Mouse (Mus musculus): ENCODE measurements at regions not wholly inside any gene's neighbourhood (a gene's known extent, or its start where the extent isn't known, plus 50 kb on each side); places are given as distances from the start of the nearest gene placed in this dataset.

DNA sequence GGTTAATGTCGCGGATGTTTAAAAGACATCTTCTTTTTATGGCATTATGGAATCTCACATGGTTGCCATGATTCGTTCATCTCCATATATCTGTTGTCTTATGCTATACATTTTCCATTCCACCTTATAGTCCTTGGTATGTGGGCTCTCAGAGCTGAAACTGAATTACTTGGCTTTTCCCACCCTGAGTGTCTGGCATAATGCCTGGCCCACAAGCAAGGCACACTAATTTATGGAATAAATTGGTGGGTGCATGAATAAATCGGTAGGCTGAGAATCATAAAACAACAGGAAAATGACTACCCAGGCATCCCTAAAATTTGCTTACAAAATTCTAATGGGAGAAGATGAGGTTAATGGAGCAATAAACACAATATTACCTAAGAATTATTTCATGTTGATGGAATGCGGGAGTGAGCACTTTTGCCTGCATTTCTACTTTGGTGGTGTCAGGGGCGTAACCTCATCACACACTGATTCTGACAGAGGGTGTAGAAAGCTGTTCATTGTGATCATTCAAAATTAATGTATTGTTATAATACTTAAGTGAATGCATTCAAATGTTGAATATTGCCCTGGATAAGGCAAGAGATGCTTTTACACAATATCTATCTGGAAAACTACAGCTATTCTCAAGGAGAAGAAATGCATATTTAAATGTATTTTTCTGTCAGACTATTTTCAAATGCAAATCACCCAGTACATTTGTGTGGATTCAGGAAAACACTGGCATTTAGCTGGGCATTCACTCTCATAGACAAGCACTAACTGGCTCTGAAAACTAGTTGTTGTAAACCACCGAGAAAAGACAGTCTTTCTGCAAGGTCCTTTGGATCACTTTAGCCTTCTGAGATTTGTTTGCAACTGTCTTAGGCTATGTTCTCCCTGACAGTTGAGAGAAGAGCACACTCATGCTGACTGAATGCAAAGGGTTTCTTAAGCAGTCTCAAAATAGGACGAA is 190.1 kb downstream of the Pcdh18 start:
- no peak overlapping the region for H3K27ac ChIP-seq (ENCODE audit: low read depth, low read length)
- no peaks in the 10 kb centered on the region for H3K27me3 ChIP-seq (ENCODE audit: control insufficient read depth, insufficient read depth, low read length)
- H3K4me2 ChIP-seq (ENCODE audit: low read depth, low read length) = no peak overlapping the region
- H3K4me3 ChIP-seq (ENCODE audit: low read depth, low read length) = no peak overlapping the region
- H3K36me3 ChIP-seq (ENCODE audit: control insufficient read depth, insufficient read depth, low read length) = no peaks in the 10 kb centered on the region
- no peak overlapping the region for H3K9ac ChIP-seq (replicated peaks; ENCODE audit: low read depth, low read length)
- WGBS = 70% methylated on average over 8 of the region's 8 CpGs
- H3K9me3 ChIP-seq (ENCODE audit: control insufficient read depth, low read length) = no peaks in the 10 kb centered on the region
- no peak for ATAC-seq (ENCODE audit: low read depth)
- no peaks in the 10 kb centered on the region for H3K4me1 ChIP-seq (ENCODE audit: control insufficient read depth, insufficient read depth, low read length)

DNA sequence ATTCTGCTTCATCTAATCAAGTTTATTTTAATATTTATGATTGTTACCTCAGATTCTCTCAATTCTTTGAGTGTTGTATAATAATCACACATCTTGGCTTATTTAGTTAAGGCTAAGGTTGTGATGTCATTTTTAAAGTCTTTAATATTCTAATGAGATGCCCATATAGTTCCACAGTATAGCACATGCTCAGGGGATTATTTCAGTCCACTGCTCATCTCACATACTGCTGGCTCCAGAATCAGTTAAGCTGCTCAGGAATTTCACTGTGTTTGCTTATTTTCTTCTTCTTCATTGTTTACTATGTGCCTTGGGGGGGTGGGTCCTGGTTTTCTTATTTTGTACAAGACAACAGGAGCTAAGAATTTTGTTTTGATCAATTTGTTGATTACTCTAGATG is 229.5 kb downstream of the Pcdh18 start:
- Histone ChIP-seq H3K9me3 (ENCODE audit: control insufficient read depth, low read length) (no peaks in the 10 kb centered on the region), H3K4me2 (ENCODE audit: low read depth, low read length) (no peak overlapping the region), H3K27me3 (ENCODE audit: control insufficient read depth, insufficient read depth, low read length) (no peaks in the 10 kb centered on the region), H3K4me3 (ENCODE audit: low read depth, low read length) (no peak overlapping the region), H3K27ac (ENCODE audit: low read depth, low read length) (no peak overlapping the region), H3K4me1 (ENCODE audit: control insufficient read depth, insufficient read depth, low read length) (no peaks in the 10 kb centered on the region), H3K36me3 (ENCODE audit: control insufficient read depth, insufficient read depth, low read length) (no peaks in the 10 kb centered on the region), H3K9ac (replicated peaks; ENCODE audit: low read depth, low read length) (no peak overlapping the region)
- no peak for ATAC-seq (ENCODE audit: low read depth)

DNA sequence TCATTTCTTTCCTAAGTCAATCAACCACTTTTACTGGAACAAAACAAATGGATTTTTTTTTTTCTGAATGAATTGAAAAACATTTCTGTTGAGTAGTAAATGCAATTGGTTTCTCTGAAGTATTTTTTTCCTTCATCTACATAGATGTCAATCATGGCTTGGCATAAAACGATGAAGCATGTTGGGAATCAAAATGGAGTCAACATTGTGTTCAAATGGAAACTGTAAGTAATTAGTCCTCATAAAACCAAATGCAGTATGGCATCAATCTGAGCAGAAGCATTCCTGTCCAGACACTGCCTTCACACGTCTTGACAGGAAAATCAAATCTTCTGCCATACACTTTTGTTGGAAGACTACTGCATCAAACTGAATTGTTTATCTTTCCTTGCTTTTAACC is 237.0 kb downstream of the Pcdh18 start:
- Histone ChIP-seq H3K4me1 (ENCODE audit: control insufficient read depth, insufficient read depth, low read length) (no peaks in the 10 kb centered on the region), H3K4me3 (ENCODE audit: low read depth, low read length) (no peak overlapping the region), H3K9ac (replicated peaks; ENCODE audit: low read depth, low read length) (no peak overlapping the region), H3K27me3 (ENCODE audit: control insufficient read depth, insufficient read depth, low read length) (no peaks in the 10 kb centered on the region), H3K36me3 (ENCODE audit: control insufficient read depth, insufficient read depth, low read length) (no peaks in the 10 kb centered on the region), H3K9me3 (ENCODE audit: control insufficient read depth, low read length) (no peaks in the 10 kb centered on the region), H3K27ac (ENCODE audit: low read depth, low read length) (no peak overlapping the region), H3K4me2 (ENCODE audit: low read depth, low read length) (no peak overlapping the region)
- ATAC-seq (ENCODE audit: low read depth) = no peak
- WGBS = 76% methylated on average over 2 of the region's 2 CpGs

DNA sequence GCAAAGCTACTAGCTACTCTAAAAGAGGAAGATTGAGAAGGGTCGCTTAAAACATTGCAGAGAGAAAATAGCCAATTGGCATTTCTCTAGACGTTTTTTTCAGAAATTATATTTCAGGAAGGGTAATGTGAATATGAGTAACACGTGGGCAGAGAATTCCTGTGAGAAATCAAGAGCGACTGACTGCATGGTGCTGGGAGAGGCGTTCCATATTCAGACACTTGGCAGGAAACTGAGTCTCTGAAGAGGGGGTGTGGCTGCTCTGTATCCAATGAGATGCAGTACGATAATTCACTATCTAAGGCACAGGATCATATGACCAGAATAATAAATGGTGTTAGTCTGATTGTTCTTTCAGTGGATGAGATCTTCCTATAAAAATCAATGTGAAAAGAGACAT is 252.5 kb downstream of the Pcdh18 start:
- 79% methylated on average over 6 of the region's 6 CpGs for WGBS
- no peaks in the 10 kb centered on the region for H3K36me3 ChIP-seq (ENCODE audit: control insufficient read depth, insufficient read depth, low read length)
- no peak for ATAC-seq (ENCODE audit: low read depth)

DNA sequence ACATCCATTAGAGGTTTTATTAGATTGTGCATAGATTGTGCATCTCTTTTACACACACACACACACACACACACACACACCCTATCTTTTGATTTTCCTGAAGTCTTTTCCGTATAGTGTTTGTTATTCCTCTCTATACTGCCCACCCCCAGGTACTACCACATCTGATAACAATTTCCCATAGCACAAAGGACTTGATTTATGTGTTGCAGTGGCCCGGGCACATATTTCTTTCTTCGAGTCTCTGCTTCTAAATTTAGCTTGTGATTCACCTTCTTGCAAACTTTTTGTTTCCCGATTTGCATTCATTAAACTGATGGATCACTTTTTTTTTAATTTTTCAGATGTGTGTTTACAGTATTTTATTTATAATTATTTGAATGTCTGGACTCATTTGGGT is 254.8 kb downstream of the Pcdh18 start:
- H3K4me1 ChIP-seq (ENCODE audit: control insufficient read depth, insufficient read depth, low read length) = no peaks in the 10 kb centered on the region
- 77% methylated on average over 4 of the region's 4 CpGs for WGBS
- no peak overlapping the region for H3K27ac ChIP-seq (ENCODE audit: low read depth, low read length)
- no peak for ATAC-seq (ENCODE audit: low read depth)
- no peak overlapping the region for H3K9ac ChIP-seq (replicated peaks; ENCODE audit: low read depth, low read length)
- H3K36me3 ChIP-seq (ENCODE audit: control insufficient read depth, insufficient read depth, low read length) = no peaks in the 10 kb centered on the region
- no peak overlapping the region for H3K4me2 ChIP-seq (ENCODE audit: low read depth, low read length)
- no peaks in the 10 kb centered on the region for H3K27me3 ChIP-seq (ENCODE audit: control insufficient read depth, insufficient read depth, low read length)
- H3K4me3 ChIP-seq (ENCODE audit: low read depth, low read length) = no peak overlapping the region
- no peaks in the 10 kb centered on the region for H3K9me3 ChIP-seq (ENCODE audit: control insufficient read depth, low read length)

More for the DNA sequence above, 252.5 kb downstream of the Pcdh18 start:
- Histone ChIP-seq H3K4me1 (ENCODE audit: control insufficient read depth, insufficient read depth, low read length) (no peaks in the 10 kb centered on the region), H3K4me2 (ENCODE audit: low read depth, low read length) (no peak overlapping the region), H3K27ac (ENCODE audit: low read depth, low read length) (no peak overlapping the region), H3K9ac (replicated peaks; ENCODE audit: low read depth, low read length) (no peak overlapping the region), H3K9me3 (ENCODE audit: control insufficient read depth, low read length) (no peaks in the 10 kb centered on the region), H3K27me3 (ENCODE audit: control insufficient read depth, insufficient read depth, low read length) (no peaks in the 10 kb centered on the region), H3K4me3 (ENCODE audit: low read depth, low read length) (no peak overlapping the region)

DNA sequence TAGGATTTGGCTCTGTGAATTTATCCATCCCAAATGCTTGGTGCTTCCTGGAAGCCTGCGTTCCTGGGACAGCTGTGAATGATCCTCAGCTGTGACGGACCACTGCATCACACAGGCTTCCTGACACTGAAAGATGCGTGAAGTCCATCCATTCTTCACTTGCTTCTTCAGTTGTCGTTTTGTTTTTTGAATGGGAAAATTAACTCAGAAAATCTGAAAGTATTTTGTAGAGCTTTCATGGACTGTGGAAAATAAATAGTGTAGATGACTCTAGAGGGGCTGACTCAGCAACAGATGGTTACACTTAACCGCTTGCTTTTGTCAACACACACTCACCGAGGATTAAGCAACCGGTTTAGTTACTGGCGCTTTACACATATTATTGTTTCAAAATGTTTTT is 272.0 kb downstream of the Pcdh18 start:
- WGBS = 87% methylated on average over 8 of the region's 8 CpGs

More for the DNA sequence above, 272.0 kb downstream of the Pcdh18 start:
- Histone ChIP-seq H3K4me2 (ENCODE audit: low read depth, low read length) (no peak overlapping the region), H3K27me3 (ENCODE audit: control insufficient read depth, insufficient read depth, low read length) (no peaks in the 10 kb centered on the region), H3K9me3 (ENCODE audit: control insufficient read depth, low read length) (no peaks in the 10 kb centered on the region), H3K9ac (replicated peaks; ENCODE audit: low read depth, low read length) (no peak overlapping the region), H3K27ac (ENCODE audit: low read depth, low read length) (no peak overlapping the region), H3K4me3 (ENCODE audit: low read depth, low read length) (no peak overlapping the region), H3K36me3 (ENCODE audit: control insufficient read depth, insufficient read depth, low read length) (no peaks in the 10 kb centered on the region), H3K4me1 (ENCODE audit: control insufficient read depth, insufficient read depth, low read length) (no peaks in the 10 kb centered on the region)
- ATAC-seq (ENCODE audit: low read depth) = no peak
